Mouse (Mus musculus) right cerebral cortex, adult 18-20 months (tissue): ENCODE data around the gene Sdhb.
A peak's percentile ranks its signal among the peaks of the same experiment; 100 is the strongest.

Experiments used
- DNase-seq: peaks from one replicate; pipeline ENCODE4 v3.0.0; 2022; ENCODE audit warnings: mixed read lengths

The Sdhb gene

DNA sequence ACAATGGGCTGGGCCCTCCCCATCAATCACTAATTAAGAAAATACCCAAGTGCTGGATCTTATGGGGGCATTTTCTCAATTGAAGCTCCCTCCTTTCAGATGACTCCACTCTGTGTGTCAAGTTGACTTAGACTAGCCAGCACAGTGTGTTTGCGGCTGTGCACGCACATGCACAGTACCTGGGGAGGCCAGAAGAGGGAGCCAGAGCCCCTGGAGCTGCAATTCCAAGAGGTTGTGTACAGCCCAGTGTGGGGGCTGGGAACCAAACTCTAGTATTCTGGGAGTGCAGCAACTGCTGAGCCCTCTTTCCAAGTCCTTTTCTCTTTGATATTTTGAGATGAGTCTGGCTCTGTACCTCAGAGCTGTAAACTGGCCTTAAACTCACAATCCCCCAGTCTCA lies 20.6 kb downstream of the Sdhb start:
- no peak for DNase-seq

DNA sequence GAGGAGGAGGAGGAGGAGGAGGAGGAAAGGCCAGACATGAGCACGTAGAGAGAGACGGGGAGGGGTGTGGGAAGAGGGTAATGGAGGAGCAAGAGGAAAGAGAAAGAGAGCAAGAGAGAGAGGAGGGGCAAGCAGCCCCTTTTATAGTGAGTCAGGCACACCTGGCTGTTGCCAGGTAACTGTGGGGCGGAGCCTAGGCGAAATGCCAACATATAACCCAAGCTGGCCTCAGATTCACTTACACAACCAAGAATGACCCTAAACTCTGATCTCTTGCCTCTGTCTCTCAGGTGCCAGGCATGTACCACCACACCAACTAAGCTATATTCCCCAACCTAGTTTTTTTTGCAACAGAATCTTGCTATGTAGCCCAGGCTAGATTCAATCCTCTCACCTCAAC lies 21.8 kb downstream of the Sdhb start:
- DNase-seq = no peak

DNA sequence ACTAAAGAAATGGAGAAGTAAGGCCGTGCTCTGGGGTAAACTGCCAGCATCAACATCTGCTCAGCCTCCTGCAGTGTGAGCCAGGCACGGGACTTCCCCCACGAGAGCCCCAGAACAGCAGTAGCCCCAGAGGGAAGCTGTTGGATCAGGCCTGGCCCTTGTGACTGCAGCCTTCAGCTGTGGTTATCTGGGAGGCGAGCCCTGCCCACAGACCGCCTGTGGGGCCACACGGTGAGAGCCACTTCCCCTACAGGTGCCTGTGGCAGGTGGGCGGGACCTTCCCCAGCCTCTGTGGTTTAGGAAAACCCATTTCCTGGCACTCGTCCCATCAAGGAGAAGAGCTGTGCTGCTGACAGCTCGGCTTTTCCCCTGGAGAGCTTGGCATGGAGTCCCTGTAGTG lies 22.4 kb downstream of the Sdhb start:
- DNase-seq = peak; percentile 32

DNA sequence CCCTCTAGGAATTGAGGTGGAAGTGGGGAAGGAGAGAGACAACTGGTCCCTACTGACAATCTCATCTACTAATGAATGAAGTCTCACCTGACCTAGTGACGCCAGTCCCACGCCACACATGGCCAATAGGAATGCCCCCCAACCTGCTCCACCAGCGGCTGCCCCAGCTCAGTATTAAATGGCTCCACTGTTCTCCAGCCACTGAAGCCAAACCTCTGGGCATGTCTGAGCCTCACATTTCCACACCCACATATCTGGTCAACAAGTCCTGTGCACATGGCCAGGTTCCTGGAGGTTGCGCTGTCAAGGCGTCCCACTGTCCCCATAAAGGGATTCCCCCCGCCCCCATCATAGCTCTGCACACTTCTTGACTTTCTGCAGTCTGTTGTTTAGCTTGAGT lies 23.5 kb downstream of the Sdhb start:
- no peak for DNase-seq

DNA sequence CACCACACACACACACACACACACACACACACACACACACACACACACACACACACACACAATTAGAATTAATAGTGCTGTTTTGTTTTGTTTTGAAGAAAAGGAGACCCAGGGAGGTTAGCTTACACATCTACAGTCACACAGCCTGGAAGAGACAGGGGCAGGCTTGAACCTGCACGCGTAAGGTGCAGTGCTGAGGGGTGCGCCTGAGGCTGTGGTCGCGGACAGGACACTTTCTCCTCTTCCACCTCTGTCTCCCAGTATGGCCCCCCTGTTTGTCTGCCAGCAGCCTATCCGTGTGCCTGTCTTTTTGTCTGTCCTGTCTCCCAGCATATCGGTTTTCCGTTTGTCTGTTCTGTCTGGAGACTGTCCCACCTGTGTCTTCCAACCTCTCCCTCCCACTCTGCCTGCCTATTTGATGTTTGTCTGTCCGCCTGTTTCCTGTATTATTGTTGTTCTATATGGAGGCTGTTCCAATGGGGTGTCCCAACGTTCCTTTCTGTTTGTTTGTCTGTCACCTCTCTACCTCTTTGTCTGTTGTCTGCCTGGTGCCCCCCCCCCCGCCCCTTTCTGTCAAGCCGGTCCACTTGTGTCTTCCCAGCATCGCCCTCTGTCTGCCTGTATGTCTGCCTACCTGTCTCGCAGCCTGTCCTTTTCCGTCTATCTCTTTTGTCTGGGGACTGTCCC lies 25.2 kb downstream of the Sdhb start:
- DNase-seq = no peak

DNA sequence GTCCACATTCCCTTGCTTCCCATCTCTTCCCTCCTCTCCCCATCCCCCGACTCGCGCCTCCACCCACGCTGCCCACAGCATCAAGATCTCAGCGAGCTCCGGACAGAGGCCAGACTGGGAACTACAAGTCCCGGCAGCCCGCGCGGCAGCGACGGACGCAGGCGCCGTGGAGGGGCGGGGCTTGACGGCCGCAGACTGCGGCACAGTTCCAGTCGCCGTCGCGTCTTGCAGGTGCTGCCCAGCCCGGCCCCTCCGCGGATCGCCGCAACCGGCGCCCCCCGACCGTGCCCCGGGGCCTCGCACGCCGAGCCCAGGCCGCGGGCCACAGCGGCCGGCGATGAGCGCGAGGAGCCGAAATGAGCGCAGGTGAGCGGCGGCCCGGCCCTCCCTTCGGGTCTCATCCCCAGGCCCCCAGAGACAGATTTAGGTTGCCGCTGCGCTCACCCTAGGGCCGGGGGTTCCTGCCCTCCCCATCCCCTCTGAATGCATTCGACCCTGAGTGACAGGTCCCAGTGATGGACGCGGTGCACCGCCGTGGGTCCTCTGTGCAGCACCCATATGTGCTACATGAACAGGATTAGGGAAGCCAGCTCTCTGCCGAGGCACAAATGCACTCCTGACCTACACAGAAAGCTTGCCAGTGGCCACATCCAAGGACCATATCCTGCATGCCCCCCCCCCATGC lies 25.9 kb downstream of the Sdhb start, which contains the start of gene Atp13a2:
Atp13a2 (plus strand) TSS at position 163 of the 685 bp plus-strand sequence.
- DNase-seq = peak; percentile 95

DNA sequence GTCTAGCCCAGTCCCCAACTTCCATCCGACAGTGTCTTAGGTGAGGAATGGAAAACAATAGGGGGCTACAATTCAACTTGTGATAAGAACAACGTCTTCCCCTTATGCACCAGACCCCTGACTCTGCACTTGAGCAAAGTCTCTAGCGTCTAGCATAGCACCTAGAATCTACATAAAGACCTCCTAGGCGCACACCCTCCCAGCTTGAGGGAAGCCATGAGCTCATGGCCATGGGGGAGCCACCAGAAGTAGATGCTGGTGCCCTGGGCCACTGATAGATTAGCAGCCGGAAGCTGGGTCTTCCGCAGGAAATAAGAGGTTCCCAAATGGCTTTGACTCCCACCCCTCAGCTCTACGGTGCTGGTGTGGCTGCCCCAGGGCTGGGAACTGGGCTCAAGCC lies 26.5 kb downstream of the Sdhb start:
- DNase-seq = no peak

DNA sequence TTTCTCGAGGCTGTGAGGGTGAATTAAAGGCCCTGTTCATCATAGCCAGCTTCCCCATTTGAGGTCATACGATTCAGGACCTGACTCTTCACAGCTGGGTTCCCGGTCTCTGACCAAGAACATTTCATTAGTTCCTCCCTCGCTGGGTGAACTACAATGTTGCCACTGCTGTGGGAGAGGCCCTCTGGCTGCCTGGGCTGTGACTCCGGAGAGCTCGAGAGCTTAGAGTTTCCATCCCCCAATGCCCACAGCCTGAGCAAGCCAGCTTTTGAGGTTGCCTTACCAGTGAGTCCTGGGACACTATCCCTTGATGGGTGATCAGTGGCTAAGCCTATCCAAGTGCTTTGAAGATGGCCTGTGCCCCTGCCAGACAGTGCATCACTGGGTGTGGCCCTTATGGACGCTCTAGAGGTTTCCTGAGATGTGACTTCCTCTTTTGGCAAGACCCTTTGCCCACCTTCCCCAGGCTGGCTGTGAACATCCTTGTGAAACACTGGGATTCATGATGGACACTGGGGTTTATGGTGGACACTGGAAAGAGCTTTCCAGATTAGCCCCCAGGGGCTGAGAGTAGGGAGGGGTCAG lies 27.8 kb downstream of the Sdhb start:
- DNase-seq = no peak

DNA sequence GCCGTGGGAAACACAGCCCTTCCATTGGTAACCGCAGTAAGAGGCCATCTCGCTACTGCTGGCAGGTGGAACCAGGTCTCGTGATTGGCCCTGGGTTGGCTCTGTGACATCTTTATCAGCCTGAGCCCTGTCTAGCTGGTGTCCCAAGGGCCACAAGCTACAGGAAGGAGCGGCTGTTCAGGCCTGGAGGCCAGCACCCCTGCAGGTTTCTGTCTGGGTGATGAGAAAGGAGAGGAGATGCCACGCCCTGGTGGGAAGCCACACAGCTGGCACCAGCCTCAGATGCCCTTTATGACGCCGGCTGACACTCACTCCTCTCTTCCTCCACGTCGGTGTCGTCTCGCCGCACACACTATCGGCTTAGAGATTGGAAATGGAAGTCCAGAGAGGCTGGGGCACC lies 28.4 kb downstream of the Sdhb start:
- DNase-seq = no peak

DNA sequence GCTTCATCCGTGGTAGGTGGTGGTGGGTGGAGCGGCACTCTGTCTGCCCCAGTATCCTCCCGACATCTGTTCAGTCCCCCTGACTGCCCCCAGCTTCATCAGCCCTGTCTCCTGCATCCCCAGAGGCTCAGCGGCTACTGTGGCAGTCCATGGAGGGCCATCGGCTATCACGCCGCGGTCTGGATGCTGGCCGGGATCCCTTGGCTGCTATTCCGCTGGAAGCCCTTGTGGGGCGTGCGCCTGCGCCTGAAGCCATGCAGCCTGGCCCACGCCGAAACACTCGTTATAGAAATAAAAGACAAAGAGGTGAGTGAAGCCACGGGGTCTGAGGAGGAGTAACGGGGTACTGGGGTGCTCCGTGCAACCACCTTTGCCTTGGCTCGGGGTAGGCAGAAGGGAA lies 31.2 kb downstream of the Sdhb start:
- no peak for DNase-seq

DNA sequence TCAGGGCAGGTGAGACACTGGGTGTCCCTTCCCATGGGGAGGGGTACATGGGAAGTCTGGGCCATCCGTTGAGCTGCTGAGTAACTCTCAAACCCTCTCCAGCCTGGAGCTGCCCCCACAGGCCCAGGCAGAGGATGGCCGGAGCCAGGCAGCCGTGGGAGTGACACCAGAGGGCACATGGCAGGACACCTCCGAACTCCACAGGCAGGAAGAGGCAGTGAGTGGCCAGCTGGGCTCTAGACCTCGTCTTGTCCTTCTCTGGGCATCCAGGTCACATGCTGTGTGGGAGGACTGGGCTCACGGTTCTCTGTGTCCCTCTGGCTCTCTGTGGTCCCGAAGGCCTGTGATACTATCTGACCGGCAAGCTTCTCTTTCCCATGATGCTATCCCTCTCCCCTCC lies 32.8 kb downstream of the Sdhb start:
- DNase-seq = no peak

DNA sequence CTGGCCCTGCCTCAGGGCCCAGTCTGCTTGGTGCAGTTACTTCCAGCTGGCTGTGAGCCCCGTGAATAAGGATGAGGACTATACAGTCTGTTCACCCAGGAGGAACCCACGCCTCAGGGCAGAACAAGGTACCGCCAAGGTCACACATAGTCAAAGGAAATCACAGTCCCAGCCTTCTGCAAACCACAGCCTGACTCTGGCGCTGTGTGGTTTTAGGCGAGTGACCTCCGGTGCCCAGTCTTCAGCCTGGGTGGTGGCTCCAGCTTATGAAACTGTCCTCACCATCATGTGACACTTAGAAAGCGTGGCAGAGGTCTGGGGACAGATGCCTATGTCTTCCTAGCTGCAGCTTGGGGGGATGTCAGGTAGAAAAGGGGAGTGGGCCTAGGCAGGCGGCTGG lies 34.8 kb downstream of the Sdhb start:
- DNase-seq = no peak

DNA sequence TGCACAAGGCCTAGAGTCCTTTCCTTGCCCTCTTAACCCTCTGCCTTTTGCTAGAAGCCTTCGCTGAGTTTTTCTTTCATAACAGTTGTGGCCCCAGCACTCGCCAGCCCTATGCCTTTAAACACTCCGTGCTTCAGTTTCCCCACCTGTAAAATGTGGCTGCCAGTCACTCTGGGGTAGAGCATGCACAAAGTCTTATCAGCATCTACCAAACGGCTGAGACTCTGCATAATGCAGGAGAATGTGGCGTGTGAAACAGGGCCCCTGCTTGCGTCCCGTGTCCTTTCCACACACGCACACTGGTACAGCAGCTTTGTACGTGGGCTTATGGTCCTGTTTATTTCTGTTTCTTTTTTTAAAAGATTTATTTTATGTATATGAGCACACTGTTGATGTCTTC lies 35.8 kb downstream of the Sdhb start:
- no peak for DNase-seq

DNA sequence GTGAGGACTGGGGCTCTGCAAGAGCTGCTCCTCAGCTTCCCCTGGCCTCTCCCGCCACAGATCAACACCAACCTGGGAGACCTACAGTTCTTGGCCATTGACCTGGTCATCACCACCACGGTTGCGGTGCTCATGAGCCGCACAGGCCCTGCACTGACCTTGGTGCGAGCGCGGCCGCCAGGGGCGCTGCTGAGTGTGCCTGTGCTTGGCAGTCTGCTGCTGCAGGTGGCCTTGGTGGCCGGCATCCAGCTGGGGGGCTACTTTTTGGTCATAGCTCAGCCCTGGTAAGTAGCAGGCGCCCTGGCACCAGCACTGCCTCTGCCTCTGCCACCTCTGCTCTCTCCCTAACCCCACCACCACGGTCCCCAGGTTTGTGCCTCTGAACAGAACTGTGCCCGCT lies 45.0 kb downstream of the Sdhb start:
- no peak for DNase-seq

DNA sequence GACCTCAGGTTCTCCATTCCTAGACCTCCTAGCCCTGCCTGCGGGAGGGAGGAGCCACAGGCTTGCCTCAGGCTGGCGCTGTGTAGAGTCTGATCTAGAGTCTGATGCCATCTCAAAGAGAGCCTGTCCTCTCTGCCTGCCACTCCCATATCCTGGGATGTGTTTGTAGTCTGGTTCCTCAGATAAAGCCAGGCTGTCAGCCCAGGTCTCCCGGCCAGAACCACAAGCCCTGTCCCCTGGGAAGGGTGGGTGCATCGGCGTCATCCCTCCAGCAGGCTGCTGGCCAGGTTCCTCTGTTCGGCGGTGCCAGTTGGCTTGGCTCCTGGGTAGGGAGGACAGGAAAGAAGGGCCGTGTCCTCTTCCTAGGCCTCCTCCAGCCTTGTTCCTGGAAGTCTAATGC lies 47.0 kb downstream of the Sdhb start:
- DNase-seq = no peak

DNA sequence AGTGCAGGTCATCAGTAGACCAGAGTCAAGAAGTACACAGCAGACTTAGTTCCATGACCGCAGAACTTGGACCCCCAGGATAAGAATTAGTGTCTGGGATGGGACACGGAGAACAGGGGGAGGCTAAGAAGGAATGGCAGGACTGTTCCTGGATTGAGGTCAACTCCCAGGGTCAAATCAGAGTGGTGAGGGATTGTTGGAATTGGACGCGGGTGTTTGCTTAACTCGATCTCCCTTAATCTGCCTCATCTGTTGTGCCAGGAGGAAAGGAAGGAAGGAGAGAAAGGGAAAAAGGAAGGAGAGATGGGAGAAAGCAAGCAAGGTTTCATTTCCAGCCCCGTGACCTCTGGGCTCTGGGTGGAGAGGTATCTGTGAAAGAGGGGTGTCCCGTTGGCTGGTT lies 49.1 kb downstream of the Sdhb start, which contains the start of gene Mfap2:
Mfap2 (plus strand) TSS at position 301 of the 400 bp plus-strand sequence.
- no peak for DNase-seq

DNA sequence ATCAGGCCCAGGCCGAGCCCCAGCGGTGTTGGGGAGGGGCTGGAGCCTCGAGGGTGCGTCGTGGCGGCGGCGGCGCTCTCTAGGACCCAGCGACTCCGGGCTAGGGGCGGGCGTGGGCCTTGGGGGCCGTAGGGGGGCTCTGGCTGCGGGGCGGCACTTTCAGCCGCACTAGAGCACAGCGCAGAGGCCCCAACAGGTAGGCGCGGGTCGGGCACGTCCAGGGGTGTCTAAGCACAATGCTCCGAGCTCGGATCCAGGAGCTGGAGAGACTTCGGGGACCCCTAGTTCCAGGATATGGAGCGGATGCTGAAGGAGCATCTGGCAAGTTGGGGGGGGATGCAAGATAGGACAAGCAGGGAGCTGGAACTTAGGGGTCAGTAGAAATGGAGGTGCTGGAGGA lies 49.5 kb downstream of the Sdhb start:
- DNase-seq = no peak

DNA sequence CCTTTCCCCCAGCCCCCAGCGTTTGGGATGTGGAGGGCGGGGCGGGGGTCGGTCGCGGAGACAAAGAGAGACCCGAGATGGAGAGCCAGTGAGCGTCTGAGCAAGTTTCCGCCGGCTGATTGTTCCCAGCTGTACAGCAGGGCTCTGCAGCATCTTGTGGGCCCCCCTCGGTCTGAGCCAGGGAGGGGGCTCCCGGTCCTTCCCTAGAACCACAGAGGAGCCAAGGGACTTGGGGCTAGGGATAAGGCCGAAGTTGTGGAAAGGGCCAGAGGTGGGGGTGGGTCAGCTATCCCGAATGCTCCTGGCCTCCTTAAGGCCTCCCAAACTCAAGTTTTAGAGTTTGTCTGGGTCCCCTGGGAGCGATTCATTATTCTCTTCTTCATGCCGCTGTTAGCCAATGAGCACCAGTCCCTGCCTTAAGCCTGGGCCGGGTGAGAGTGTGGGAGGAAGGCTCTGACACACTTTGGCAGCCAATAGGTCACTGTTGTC lies 50.0 kb downstream of the Sdhb start:
- no peak for DNase-seq

DNA sequence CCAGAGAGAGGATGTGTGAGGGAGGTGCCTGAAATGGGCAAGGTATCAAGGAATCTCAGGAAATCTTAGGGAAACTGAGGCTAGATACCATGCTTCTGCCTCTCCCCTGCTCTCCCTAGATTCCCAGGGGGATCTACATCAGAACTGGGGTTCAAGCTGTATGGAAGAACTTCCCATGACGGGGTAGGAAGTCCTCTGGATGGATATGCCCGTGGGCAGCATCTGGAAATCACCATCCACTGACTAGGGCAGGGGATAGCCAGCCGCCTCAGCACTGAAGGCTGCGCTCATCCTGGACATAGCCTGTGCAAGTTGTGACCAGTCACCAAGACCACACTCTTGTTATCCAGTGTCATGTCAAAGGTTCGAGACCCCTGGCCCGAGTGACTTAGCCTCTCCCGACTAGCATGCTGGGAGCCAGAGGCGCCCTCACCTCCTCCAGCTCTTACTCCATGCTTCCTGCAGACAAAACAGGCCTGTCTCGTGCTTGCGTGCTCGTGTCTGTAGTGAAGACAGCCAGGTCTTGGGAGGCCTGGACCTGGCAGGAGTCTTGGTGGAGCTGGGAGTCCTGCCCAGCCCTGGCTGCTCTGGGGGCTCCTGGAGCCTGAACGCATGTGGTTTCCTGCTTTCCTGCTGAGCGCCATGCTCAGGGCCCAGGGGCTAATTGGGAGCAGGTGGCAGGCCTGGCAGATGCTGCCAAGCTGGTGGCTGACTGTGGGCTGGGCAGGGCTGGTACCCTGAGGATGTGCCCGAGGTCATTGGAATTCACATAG lies 50.7 kb downstream of the Sdhb start:
- no peak for DNase-seq

DNA sequence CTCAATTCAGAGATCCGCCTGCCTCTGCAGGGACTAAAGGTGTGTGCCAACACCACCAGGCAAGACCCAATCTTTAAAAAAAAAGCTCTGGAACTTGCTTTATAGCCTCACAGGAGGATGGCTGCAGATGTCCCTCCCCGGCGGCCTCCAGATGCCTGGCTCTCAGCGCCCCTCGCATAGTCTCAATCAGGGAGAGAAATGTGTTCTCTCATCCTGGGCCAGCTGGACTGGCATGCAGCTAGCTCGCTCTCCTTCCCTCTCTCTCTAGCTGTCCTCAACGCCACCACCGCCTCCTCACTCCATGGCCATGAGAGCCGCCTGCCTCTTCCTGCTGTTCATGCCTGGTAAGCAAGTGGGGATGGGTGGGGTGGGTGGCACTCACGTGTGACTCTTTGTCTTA lies 51.6 kb downstream of the Sdhb start:
- peak; percentile 44 for DNase-seq

DNA sequence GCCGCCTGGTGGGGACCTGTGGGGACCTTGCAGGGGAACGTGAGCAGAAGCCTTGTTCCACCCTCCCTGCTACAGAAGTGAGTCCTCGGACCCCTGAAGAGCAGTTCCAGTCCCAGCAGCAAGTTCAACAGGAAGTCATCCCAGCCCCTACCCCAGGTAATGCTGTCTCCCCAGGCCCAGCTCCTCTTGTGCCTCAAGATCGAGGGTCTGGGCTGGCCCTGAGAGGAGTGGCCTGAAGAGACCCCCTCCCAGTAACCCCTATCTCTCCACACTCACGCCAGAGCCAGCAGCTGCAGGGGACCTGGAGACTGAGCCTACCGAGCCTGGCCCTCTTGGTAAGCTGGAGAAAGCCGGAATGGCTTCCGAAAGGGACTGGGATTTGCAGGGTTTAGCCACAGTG lies 53.1 kb downstream of the Sdhb start:
- DNase-seq = no peak

DNA sequence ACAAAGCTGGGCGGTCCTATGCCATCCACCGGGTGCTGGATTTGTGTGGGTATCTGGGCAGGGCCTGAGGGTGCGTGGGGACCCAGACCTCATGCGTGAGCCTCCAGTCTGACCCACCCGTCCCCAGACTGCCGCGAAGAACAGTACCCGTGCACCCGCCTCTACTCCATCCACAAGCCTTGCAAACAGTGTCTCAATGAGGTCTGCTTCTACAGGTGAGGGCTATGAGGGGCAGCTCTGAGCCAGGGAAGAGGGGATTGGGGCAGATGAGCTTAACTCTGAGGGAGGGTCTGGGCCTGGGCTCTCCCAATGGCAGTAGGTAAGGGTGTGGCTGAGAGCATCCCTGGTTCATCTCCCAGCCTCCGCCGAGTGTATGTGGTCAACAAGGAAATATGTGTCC lies 53.9 kb downstream of the Sdhb start:
- DNase-seq = no peak

DNA sequence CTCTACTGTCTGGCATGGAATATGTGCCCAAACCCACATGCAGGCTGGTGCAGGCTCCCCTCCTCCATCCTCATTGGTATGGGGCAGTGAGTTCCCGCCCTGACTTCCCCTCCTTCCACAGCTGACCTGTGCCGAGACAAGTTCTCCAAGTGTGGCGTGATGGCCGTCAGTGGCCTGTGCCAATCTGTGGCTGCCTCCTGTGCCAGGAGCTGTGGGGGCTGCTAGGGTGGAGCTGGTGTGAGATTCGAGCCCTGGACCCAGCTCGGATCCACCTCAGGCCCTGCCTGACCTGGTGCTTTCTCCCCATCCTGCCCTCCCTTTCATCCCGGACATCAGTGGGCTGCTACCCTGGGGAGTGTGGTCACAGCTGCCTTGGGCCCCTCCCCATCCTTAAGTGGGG lies 54.4 kb downstream of the Sdhb start:
- no peak for DNase-seq
